Mouse (Mus musculus) limb, embryonic 10.5 days (tissue): ENCODE measurements around the gene Atg7. TPM values are rescaled to one million over a fixed set of nuclear protein-coding genes. Genes with fewer than 3 reads are reported as not detected.

Experiments
- DNase-seq: peaks from one replicate; pipeline ENCODE4 v3.0.0-alpha.2; 2017; ENCODE audit warnings: low spot score
- H3K27ac ChIP-seq: fragments of 300-500 bp; sonication (generic); 2 replicates; pipeline ENCODE4 v1.5.1; 2016; ENCODE audit warnings: mild to moderate bottlenecking
- H3K27me3 ChIP-seq: fragments of 300-500 bp; sonication (generic); 2 replicates; pipeline ENCODE4 v1.6.1; 2016; ENCODE audit warnings: low read depth, mild to moderate bottlenecking; ENCODE audit not compliant: poor library complexity, severe bottlenecking
- H3K36me3 ChIP-seq: fragments of 300-500 bp; sonication (generic); 2 replicates; pipeline ENCODE4 v1.6.1; 2016; ENCODE audit warnings: mild to moderate bottlenecking, moderate library complexity
- H3K4me1 ChIP-seq: fragments of 300-500 bp; sonication (generic); 2 replicates; pipeline ENCODE4 v1.6.1; 2016
- H3K4me3 ChIP-seq: fragments of 300-500 bp; sonication (generic); 2 replicates; pipeline ENCODE4 v1.5.1; 2016; ENCODE audit warnings: mild to moderate bottlenecking, moderate library complexity
- H3K9me3 ChIP-seq: fragments of 300-500 bp; sonication (generic); replicated peaks from 2 replicates; pipeline ENCODE4 v1.6.1; 2016; ENCODE audit warnings: mild to moderate bottlenecking
- WGBS: fragments of 180-500 bp; shearing (Covaris S2); methylation state at CpG from one replicate; pipeline ENCODE4 v1.1.7; 2016; 5-methylcytosine and 5-hydroxymethylcytosine counted together
- polyA plus RNA-seq: library from polyadenylated mRNA; unstranded; fragments of >200 nt; fragmentation: Nextera tagmentation; extraction: Ambion mirVana; gene quantifications from 2 replicates; pipeline ENCODE4 v1.2.1, GENCODE M21; 2016

Gene Atg7
- polyA plus RNA-seq, 1 experiment from 2014 or later: 21.0 TPM

DNA sequence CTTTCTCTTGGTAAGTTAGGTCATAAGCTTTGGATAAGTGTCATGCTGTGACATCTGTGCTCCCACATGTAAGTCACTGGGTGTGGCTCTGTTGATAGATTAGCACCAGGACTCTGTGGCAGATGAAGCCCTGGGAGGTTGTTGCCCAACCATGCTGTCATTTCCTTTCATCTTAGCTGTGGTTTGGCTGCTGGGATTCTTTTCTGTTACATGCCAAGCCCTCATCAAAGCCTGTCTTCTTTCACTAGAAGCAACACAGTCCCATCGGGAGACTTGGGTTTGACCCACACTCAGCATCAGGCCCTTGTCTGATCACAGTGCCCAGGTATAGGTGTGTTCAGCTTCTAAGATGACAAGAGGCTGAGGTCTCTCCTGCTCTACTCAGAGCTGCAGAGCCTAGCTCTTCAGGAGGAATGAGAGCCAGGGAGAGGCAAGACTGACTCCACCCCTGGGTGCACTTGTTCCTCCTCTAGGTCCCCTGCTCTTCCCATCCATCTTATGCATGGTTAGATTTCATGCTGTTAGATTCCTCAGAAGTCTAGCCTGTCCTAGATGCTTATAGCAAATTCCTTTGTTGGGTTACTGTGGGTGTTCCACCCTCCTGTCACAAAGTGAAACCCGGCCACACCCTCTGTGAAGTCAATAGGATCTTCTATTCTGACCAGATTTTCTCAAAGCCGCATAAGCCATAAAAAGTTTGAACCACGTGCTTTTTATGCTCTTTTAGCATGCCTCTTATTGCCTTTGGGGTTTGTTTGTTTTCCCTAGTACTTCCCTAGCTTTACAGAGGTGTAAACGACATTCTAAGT is 17.3 kb downstream of the Atg7 start:
- Histone ChIP-seq H3K9me3 (no peaks in the 10 kb centered on the region), H3K4me3 (no peak overlapping the region), H3K27ac (no peak overlapping the region), H3K36me3 (no peaks in the 10 kb centered on the region), H3K27me3 (no peaks in the 10 kb centered on the region), H3K4me1 (no peaks in the 10 kb centered on the region)
- no peak for DNase-seq
- 42% methylated on average over 5 of the region's 5 CpGs for WGBS

- 92% methylated on average over 2 of the region's 2 CpGs for WGBS
- no peaks in the 10 kb centered on the region for H3K9me3 ChIP-seq
- H3K4me3 ChIP-seq: no peak overlapping the region
- no peaks in the 10 kb centered on the region for H3K4me1 ChIP-seq
- no peaks in the 10 kb centered on the region; the same call in 1 of the 2 replicates for H3K27me3 ChIP-seq
- no peaks in the 10 kb centered on the region for H3K36me3 ChIP-seq
- H3K27ac ChIP-seq: no peak overlapping the region
- DNase-seq: no peak
These were observed 20.8 kb downstream of the Atg7 start for GRCm38 (mm10) chr6:114663707-114664106.

GRCm38 (mm10) chr6:114664716-114665115 is 21.8 kb downstream of the Atg7 start:
- no peaks in the 10 kb centered on the region; the same call in 1 of the 2 replicates for H3K27me3 ChIP-seq
- no peak overlapping the region for H3K27ac ChIP-seq
- H3K36me3 ChIP-seq: no peaks in the 10 kb centered on the region
- no peak for DNase-seq
- H3K9me3 ChIP-seq: no peaks in the 10 kb centered on the region
- WGBS: 86% methylated on average over 2 of the region's 2 CpGs
- H3K4me3 ChIP-seq: no peak overlapping the region
- no peaks in the 10 kb centered on the region for H3K4me1 ChIP-seq

DNA sequence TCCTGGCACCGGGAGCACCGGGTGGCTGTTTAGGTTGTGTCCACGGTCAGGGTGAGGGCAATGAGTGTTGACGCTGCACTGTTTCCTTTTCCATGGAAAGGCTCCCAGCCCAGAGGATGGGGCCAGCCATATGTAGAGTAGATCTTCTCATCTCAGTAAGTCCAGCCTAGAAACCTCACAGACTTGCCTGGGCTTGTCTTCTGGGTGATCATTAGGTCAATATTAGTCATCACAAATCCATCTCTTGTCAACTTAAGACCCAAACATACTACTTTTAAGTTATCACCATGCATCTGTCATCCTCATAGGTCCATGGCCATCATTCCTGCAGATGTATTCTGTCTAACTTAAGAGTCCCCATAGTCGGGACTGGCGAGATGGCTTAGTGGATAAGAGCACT is 24.6 kb downstream of the Atg7 start:
- H3K27ac ChIP-seq: no peak overlapping the region
- H3K9me3 ChIP-seq: no peaks in the 10 kb centered on the region
- 92% methylated on average over 6 of the region's 6 CpGs for WGBS
- no peaks in the 10 kb centered on the region for H3K4me1 ChIP-seq
- no peak for DNase-seq
- H3K27me3 ChIP-seq: no peaks in the 10 kb centered on the region; the same call in 1 of the 2 replicates
- no peak overlapping the region for H3K4me3 ChIP-seq
- no peaks in the 10 kb centered on the region for H3K36me3 ChIP-seq

DNA sequence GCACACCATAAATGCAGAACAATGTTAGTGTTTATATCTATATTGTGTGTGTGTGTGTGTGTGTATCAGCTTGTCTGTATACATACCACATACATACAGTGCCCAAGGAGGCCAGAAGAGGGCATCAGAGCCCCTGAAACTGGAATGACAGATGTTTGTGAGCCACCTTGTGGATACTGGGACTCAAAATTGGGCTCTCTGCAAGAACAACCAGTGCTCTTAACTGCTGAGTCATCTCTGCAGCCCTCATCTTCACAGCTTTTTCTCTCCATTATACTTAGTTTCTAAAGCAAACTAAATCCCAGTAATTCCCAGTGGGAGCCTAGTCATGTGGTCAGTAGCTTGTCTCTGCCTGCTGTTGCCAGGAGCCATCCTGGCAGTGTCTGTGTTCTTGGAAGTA is 31.9 kb downstream of the Atg7 start:
- no peaks in the 10 kb centered on the region for H3K9me3 ChIP-seq
- H3K27ac ChIP-seq: no peak overlapping the region
- H3K36me3 ChIP-seq: peaks cover 15% of the 10 kb centered on the region
- H3K27me3 ChIP-seq: no peaks in the 10 kb centered on the region
- no peak overlapping the region for H3K4me3 ChIP-seq
- no peaks in the 10 kb centered on the region for H3K4me1 ChIP-seq
- no peak for DNase-seq

DNA sequence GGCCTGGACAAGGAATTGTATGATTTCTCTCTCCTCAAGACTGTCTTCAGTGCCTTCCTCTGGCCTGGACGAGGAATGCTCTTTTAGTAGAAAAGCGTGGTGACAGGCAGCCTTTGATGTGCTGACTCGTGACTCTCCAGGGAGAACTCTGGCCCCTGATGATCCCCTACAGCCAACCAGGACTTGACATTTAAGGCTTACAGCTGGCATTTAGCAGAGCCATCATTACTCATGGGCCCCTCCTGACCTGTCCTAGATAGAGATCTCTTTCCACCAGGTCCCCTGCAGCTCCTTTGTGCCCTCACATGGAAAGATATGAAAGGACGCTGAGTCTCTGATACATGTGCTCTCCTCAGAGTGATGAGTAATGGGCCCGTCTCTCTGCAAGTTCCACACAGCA is 33.2 kb downstream of the Atg7 start:
- Histone ChIP-seq H3K27ac (no peak overlapping the region), H3K4me3 (no peak overlapping the region), H3K36me3 (peaks cover 20% of the 10 kb centered on the region), H3K4me1 (no peaks in the 10 kb centered on the region), H3K9me3 (no peaks in the 10 kb centered on the region), H3K27me3 (no peaks in the 10 kb centered on the region)
- 38% methylated on average over 5 of the region's 5 CpGs for WGBS
- no peak for DNase-seq

DNA sequence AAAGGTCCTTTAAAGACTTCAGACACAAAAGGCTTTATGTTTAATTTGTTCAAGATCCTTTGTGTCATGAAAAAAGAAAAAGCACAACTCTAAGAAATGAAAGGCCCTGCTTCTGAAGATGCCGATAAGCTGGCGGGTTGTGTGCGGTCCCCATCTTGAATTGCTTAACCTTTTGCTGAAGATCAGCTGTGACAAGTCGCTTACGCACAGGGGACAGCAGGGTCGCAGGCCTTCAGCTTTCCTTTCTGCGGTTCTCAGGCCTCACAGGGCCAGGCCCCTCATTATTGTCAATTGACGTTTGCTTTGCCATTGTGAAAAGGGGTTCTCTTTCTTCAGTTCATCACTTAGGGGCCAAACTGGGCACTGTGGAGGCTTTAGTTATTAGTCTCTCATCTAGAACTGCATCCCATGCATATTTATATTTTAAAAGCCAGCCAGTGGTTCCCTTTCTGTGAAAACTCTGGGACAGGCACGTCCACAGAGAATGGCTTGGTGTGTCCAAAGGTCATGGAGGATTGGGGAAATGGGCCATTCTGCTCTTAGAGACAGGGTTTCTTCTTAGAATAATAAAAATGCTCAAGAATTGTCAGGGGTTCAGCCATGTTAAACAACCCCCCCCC is 39.3 kb downstream of the Atg7 start:
- DNase-seq: no peak
- Histone ChIP-seq H3K36me3 (peaks cover 10% of the 10 kb centered on the region; the same call in 1 of the 2 replicates), H3K9me3 (no peaks in the 10 kb centered on the region), H3K27me3 (no peaks in the 10 kb centered on the region), H3K27ac (no peak overlapping the region), H3K4me1 (no peaks in the 10 kb centered on the region), H3K4me3 (no peak overlapping the region)
- 63% methylated on average over 9 of the region's 9 CpGs for WGBS

DNA sequence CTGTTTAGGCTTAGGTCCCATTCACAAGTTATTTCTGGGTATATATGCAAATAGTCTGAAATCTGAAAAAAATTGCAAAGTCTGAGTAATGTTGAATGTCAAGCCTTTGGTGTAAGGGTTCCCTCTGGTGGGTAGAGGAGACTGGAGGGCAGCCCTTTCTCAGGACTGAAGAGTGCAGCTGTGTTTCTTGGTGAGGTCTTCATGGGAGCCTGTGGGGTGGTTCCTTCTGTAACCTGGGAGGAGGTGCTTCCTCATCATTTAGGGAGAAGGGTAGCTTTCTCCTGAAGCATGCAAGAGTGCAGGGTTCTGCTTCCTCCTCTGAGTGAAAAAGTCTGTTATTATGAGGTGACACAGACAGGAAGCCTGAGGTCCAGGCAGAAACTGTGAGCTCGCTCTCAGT is 40.8 kb downstream of the Atg7 start:
- H3K27ac ChIP-seq: no peak overlapping the region
- no peak overlapping the region for H3K4me3 ChIP-seq
- no peaks in the 10 kb centered on the region for H3K4me1 ChIP-seq
- no peak for DNase-seq
- 0 out of 2 replicates have a peak, but pooled peaks cover 5% of the 10 kb centered on the region for H3K36me3 ChIP-seq
- no peaks in the 10 kb centered on the region for H3K27me3 ChIP-seq
- no peaks in the 10 kb centered on the region for H3K9me3 ChIP-seq
- 78% methylated on average over 1 of the region's 1 CpGs for WGBS

- WGBS: 31% methylated on average over 3 of the region's 3 CpGs
These were observed 41.5 kb downstream of the Atg7 start for GRCm38 (mm10) chr6:114684407-114684806.

DNA sequence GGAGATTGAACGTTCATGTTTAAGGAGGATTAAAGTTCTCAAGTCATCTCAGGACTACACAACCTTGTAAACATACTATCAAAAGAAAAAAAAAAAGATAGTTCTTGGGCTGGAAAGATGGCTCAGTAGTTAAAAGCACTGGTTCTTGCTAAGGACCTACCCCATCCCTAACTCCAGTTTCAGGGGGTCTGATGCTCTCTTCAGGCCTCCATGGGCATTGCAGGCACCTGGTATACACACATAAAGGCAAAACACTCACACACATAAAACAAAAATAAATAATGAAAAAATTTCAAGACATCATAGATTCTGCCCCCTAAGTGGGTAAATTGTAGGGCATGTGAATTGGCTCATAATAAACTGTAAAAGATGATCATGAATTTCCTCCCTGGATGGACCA is 42.5 kb downstream of the Atg7 start:
- Histone ChIP-seq H3K27me3 (no peaks in the 10 kb centered on the region), H3K4me3 (no peak overlapping the region), H3K9me3 (no peaks in the 10 kb centered on the region), H3K36me3 (0 out of 2 replicates have a peak, but pooled peaks cover under 1% of the 10 kb centered on the region), H3K27ac (no peak overlapping the region), H3K4me1 (no peaks in the 10 kb centered on the region)
- no peak for DNase-seq
- WGBS: 80% methylated on average over 1 of the region's 1 CpGs

More at GRCm38 (mm10) chr6:114684407-114684806, 41.5 kb downstream of the Atg7 start:
- H3K4me3 ChIP-seq: no peak overlapping the region
- no peak for DNase-seq
- no peak overlapping the region for H3K27ac ChIP-seq
- H3K9me3 ChIP-seq: no peaks in the 10 kb centered on the region
- H3K36me3 ChIP-seq: 0 out of 2 replicates have a peak, but pooled peaks cover 5% of the 10 kb centered on the region
- no peaks in the 10 kb centered on the region for H3K27me3 ChIP-seq
- H3K4me1 ChIP-seq: no peaks in the 10 kb centered on the region

DNA sequence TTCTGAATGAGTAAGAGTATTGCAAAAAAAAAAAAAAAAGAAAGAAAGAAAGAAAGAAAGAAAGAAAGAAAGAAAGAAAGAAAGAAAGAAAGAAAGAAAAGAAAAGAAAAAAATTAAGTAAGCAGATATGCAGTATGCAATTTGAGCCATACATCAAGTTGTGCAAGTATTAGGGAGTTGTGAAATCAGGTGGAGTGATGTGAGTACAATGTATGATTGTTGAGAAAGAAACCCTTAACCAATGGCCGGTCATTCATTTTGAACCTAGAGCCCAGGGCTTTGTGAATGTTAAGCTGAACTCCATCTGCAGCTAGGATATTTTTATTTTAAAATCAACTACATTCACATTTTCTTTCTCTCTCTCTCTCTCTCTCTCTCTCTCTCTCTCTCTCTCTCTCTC is 44.1 kb downstream of the Atg7 start:
- DNase-seq: no peak
- no peaks in the 10 kb centered on the region for H3K9me3 ChIP-seq
- no peaks in the 10 kb centered on the region for H3K4me1 ChIP-seq
- H3K27ac ChIP-seq: no peak overlapping the region
- no peak overlapping the region for H3K4me3 ChIP-seq
- no peaks in the 10 kb centered on the region for H3K36me3 ChIP-seq
- H3K27me3 ChIP-seq: no peaks in the 10 kb centered on the region
- 89% methylated on average over 1 of the region's 1 CpGs for WGBS

- Histone ChIP-seq H3K4me3 (no peak overlapping the region), H3K27me3 (no peaks in the 10 kb centered on the region), H3K9me3 (no peaks in the 10 kb centered on the region), H3K4me1 (no peaks in the 10 kb centered on the region), H3K27ac (no peak overlapping the region), H3K36me3 (no peaks in the 10 kb centered on the region)
- no peak for DNase-seq
- 49% methylated on average over 2 of the region's 2 CpGs for WGBS
These were observed 47.8 kb downstream of the Atg7 start for GRCm38 (mm10) chr6:114690661-114691060.

DNA sequence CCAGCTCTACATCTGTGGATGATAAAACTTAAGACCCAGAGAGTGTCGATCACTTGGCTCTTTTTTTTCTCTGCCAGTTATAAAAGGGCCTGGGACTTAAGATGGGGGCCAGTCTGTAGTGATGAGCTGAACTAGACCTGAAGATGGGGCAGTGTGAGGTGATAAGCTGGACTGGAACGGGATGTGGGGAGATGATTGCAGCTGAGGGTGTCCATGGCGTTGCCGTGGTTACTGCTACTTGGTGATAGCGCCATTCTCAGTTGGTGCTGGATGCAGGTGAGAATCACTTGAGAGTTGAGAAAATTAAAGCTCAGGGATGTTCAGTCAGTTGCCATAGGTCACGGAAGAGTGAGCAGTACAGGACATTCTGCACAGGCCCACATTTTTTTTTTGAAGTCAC is 48.6 kb downstream of the Atg7 start:
- Histone ChIP-seq H3K36me3 (no peaks in the 10 kb centered on the region), H3K9me3 (no peaks in the 10 kb centered on the region), H3K27me3 (no peaks in the 10 kb centered on the region), H3K4me1 (no peaks in the 10 kb centered on the region), H3K27ac (no peak overlapping the region), H3K4me3 (no peak overlapping the region)
- no peak for DNase-seq
- WGBS: 87% methylated on average over 6 of the region's 6 CpGs
